Mouse (Mus musculus) T-helper 1 cell (primary cell): ENCODE measurements around the gene Snrnp70.

Experiments
- in situ Hi-C: fragments of 300-600 bp; cut with MboI, MseI; formaldehyde crosslinking; loops from one replicate; pipeline ENCODE4 v1.15.1; 2025; ENCODE audit warnings: high pct_unique_total_duplicates

Snrnp70 gene

DNA sequence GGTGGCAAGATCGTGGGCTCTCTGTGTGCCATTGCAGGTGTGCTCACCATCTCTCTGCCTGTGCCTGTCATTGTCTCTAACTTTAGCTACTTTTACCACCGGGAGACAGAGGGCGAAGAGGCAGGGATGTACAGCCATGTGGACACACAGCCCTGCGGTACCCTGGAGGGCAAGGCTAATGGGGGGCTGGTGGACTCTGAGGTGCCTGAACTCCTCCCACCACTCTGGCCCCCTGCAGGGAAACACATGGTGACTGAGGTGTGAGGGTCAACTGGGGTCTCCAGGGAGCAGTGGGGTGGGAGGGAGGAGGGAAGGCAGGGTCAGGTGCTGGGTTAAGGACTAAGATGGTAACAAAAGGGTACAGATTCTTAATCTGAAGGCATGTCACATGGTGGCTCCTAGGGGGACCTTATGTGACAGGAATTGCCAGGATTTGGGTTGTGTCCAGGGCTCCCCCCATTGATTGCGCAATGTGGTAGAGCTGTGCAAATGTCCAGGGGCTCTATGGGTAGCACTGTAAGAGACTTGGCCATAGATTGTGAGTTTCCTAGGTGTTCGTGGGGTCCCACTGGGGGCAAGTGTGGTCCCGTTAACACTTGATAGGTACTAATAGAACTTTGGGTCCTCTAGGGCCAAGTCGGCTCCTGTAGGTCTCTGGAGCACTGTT is 14.1 kb upstream of the Snrnp70 start:
- in situ Hi-C loops: no loop called here

DNA sequence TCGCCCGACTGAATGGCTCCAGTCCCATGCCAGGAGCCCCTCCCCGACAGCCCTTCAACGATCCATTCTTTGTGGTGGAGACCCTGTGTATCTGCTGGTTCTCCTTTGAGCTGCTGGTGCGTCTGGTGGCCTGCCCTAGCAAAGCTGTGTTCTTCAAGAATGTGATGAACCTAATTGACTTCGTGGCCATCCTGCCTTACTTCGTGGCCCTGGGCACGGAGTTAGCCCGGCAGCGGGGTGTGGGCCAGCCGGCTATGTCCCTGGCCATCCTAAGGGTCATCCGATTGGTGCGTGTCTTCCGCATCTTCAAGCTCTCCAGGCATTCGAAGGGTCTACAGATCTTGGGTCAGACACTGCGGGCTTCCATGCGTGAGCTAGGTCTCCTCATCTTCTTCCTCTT is 13.4 kb upstream of the Snrnp70 start:
- in situ Hi-C loops: no loop called here

DNA sequence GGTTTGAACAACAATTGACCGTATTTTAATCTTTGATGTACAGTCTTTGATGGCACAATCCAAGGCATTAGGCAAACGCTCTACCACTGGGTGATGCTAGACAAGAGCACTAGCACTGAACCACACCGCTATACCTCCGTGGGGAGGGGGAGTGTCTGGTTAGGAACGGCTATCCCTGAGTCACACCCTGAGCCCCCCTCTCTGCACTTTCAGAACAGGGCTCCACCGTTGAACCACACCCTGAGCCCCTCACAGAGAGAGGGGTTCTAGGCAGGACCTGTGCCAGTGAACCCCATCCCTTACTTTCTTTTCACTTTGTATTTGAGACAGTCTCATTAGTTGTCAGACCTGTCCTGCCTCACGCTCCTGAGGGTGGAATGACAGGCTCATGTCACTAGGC is 12.8 kb upstream of the Snrnp70 start:
- in situ Hi-C loops: no loop called here

DNA sequence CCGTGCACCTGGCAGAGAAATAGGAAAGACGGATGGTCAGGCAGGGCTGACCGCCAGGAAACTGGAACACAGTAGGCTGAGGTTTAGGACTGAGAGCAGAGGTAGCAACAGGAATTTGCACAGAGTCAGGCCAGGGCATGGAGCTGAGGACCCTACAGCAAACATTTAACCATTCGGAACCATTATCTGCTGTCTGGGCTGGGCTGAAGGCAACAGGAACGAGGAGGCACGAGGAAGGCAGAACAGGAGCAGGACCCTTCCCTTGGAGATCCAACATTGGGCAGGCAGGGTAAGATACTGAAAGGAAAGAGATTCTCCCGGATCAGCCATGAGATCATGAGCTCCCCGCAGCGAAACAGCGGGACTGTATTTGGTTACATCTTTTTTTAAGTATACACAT is 12.3 kb upstream of the Snrnp70 start:
- in situ Hi-C loops: no loop called here

DNA sequence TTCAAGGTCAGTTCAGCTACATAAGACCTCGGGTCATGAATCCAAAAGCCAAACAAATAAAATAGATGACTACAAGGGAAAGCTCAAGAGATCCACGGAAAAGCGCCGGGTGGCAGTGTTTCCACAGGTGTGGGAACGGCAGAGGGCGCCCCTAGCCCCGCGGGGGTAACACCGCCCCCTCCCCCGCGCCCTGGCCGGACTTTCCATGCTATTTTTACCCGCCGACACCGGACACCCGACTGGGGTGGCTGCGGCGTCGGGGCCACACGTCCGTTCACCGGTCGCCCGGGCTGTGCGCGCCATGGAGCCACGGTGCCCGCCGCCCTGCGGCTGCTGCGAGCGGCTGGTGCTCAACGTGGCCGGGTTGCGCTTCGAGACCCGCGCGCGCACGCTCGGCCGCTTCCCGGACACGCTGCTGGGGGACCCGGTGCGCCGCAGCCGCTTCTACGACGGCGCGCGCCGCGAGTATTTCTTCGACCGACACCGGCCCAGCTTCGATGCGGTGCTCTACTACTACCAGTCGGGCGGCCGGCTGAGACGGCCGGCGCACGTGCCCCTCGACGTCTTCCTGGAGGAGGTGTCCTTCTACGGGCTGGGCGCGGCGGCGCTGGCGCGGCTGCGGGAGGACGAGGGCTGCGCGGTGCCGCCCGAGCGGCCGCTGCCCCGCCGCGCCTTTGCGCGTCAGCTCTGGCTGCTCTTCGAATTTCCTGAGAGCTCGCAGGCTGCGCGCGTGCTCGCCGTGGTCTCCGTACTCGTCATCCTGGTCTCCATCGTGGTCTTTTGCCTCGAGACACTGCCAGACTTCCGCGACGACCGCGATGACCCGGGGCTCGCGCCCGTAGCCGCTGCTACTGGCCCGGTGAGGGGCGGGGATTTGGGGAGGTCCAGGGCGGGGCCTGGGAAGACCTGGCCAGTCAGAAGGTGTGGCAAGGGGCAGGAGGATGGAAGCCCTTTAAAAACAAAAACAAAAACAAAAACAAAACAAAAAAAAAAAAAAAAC is 10.9 kb upstream of the Snrnp70 start:
- in situ Hi-C loops: no loop called here

DNA sequence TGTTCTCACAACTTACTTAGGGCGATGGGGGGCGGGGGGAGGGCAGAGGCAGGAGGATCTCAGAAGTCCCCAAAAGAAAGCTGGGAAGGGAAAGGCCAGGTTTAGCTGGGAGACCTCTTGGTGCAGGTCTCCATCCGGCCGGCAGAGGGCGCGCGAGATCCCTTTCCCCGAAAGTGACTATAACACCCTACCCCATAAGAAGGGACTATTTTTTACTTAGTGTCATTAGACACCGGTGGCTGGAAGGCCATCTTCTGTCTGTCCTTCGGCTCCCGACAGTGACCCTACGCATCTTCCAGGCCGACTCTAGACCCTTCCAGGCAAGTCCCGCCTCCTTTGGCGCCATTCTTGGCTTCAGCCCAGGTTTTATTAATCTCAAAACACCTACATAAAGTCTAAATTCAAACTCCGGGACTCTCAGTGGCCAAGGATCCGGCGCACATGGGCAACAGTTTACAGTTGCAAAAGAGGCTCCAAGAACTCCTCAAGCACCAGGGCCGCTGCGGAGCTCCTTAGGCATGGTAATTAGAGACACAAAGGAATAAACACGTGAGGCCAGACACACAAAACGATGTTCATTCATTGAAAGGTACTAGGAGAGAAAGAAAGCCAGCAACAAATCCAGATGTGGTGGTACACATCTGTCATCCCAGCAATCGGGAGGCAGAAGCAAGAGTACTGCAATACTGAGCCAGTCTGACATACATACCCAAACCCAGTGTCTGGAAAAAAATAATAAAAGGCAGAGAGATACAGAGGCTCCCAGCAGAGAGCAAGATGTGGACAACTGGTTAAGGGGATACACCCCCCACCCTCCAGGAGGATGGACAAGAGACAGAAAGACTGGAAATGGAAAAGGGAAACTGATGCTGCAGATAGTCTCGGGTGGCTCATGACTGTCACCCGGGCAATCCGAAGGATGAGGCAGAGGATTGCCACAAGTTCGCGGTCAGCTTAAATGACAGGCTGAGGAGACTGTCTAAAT is 9.8 kb upstream of the Snrnp70 start, which contains the start of gene Kcna7:
Gene Kcna7, plus strand, starts transcription at position 563 of the 985 bp plus-strand sequence.
- in situ Hi-C loops: no loop called here

DNA sequence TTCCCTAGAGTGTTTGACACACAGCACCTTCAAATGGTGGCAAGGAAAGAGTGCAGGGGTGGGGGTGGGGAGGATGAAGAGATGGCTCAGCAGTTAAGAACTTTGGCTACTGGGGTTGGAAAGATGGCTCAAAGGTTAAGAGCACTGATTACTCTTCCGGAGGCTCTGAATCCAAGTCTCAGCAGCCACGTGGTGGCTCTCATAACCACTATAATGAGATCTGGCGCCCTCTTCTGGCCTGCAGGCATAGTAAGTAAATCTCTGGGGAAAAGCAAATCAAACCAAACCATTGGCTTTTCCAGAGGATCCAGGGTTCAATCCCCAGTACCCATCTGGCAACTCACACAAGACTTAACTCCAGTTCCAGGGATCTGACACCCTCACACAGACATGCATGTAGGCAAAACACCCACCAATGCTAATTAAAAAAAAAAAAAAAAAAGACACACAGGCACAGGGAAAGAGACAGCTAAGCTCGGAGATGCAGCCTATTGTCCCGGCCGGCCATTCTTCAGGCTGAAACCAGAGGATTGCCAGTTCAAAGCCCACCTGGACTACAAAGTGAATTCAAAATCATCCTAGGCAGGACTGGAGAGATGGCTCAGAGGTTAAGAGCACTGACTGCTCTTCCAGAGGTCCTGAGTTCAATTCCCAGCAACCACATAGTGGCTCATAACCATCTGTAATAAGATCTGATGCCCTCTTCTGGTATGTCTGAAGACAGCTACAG is 8.2 kb upstream of the Snrnp70 start:
- in situ Hi-C loops: no loop called here

DNA sequence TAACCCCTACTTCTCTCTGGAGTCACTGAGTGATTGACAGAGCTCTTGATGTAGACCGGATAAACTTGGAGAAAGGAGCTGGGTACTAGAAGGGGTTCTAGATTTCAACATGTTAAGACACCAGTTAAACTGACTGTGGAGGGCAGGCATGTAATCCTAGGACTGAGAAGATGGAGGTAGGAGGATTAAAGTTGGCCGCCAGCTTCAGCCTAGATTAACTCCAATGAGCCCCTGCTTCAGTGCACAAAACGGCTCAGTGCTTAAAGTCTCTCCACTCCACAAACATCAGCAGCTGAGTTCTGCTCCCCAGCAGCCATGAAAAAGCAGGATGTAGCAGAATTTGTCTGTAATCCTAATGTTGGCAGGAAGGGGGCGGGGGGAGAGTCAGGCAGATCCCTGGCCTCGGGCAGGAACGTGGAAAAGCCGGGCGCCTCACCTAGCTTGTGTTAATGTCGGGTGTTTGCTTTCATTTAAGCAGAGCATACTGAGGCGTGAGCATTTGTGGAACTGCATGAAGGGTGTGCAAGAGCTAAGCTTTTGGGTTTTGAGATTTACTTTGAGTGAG is 6.1 kb upstream of the Snrnp70 start:
- in situ Hi-C loops: no loop called here

DNA sequence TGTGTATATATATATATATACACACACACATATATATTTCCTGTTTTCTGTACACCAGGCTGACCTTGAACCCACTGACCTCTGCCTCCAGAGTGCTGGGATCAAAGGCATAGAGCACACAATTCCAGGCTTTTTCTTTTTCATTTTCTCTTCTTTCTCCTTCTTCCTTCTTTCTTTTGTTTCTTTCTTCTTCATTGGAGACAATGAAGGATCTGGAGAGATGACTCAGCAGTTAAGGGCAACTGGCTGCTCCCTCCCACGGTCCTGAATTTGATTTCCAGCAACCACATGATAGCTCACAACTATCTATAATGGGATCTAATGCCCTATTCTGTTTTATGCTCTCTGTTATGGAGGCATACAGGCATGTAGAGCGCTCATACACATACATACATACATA is 1.2 kb upstream of the Snrnp70 start:
- in situ Hi-C loops: loop anchor here (5.0 kb wide), 1 partner anchor 79 kb away; no protein-coding TSS in a partner anchor

DNA sequence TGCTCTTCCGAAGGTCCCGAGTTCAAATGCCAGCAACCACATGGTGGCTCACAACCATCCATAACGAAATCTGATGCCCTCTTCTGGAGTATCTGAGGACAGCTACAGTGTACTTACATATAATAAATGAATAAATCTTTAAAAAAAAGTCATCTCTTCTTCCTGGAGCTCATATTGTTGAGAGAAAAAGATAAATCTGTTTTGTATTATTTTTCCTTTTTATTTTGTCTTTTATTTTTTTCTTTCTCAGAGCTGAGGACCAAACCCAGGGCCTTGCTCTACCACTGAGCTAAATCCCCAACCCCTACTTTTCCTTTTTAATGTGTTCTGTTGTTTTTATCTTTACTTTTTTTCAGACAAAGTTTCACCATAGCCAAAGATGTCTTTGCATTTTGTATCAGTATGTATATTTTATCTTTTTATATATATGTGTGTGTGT is 814 bp upstream of the Snrnp70 start:
- in situ Hi-C loops: loop anchor here (5.0 kb wide), 1 partner anchor 79 kb away; no protein-coding TSS in a partner anchor

DNA sequence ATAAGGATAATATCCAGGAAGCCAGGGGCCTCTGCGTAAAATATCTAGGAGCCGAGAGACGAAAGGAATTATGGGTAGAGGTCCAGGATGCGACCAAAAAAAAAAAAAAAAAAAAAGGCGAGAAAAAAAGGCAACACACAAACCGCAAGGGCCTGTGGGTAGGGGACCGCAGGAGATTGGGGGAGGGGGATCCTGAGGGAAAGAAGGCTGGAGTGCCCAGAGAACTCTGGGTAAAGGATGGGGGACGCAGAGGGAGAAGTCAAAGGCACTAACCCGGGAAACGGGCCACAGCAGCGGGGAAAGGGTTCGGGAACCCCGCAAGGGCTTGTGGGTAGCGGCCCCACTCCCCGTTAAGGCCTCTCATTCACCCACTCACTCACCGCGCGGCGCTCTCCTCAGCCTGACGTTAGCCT is 407 bp downstream of the Snrnp70 start:
- in situ Hi-C loops: loop anchor here (5.0 kb wide), 1 partner anchor 78 kb away; no protein-coding TSS in a partner anchor

DNA sequence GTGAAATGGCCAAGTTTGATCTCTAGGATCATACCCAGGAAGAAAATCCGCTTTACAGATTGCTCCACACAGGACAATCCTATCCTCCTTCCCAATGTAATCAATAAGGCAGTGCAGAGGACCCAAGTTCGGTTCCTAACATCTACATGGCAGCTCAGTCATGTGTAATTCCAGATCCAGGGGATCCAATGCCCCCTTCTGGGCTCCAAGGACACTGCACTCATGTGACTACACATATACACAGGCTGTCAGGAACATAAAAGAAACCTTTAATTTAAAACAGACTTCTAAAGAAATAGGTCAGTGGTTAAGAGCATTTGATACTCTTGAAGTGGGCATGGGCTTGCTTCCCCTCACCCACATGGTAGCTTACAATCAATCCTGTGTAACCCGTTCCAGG is 9.5 kb downstream of the Snrnp70 start:
- in situ Hi-C loops: no loop called here

DNA sequence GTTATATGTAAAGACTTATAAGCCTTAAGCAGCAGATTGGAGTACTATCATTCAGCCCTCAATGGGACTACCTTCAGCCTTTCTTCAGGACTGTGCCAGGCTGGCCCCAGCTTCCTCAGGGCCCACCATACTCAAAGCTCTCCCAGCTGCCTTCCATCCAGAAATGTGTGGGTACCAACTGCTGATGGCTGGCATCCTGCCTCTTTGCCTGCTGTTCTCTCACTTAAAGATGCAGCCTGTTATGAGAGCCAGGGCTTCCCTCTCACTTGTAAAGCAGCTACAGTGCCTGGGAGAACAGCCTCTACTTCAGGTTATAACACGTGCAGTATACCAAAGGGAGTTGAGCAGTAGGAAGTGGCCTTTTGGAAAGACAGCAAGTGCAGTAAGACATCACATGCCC is 19.5 kb downstream of the Snrnp70 start:
- in situ Hi-C loops: no loop called here

DNA sequence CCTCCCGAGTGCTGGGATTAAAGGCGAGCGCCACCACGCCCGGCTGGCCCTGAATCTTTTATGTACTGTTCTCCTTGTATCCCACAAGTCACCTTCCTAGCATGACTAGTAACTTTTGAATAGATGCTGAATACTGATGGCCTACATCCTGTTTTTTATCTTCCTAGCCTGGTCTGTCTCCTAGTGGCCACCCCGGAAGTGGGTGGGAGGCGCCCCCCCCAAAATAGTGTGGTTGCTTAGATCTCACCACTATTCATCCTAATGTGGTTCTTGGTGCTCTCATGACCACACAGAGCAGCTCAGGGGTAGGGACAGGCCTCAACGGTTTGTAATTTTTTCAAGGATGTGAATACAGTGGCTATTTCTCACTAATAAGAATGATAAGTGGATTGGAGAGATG is 20.9 kb downstream of the Snrnp70 start:
- in situ Hi-C loops: no loop called here

DNA sequence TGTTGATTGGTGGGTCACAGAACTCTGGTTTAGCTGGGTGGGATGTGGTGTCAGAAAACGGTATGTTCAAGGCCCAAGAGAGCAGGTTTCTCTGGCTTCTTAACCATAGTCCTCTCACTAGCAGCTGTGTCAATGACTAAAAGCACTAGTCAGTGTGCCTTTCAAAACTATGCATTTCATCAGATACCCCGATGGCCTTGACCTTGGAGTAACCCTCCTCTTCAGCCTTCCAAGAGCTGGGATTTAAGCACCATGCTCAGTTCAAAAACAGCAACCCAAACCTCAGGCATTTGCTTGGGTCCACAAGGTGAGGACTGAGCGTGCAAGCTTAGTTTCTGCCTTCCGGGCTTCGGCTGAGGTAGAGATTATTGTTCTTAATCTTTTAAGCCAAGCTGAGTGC is 23.2 kb downstream of the Snrnp70 start:
- in situ Hi-C loops: no loop called here

DNA sequence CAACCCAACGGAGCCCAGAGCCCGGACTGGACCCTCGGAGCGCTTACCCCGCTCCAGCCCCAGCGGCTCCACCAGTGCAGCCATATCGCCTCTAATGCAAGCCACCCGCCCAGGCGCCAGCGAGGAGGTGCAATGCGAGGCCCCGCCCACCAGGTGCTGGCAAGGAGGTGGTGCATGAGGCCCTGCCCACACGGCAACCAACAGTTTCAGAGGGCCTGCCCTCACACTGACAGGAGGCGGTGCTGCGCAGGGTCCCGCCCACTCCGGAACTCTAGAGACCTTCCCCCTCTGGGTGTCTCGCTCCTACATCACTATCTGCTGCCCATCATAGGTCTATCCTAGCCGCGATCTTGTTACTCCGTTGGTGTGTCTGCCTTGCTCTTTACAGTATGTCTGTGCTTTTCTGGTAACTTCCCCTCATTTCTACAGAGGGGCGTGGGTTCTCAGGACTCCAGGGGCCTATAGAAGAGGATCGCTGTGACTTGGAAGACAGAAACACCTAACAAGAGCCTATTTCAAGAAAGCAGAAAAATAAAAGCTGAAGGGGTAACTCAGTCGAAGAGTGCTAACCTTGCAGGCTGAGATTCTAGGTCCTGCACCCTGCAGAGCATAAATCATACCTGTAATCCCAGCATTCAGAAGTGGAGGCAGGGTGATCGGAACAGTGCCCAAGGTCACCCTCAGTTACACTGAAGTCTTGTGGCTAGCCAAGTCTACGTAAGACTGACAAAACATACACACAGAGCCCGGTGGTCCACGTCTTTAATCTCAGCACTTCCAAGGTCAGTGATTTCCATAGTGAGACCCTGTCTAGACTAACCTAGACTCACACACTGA is 24.8 kb downstream of the Snrnp70 start, which contains the start of gene Lin7b:
Gene Lin7b, minus strand, starts transcription at position 109 of the 837 bp plus-strand sequence.
- in situ Hi-C loops: no loop called here

DNA sequence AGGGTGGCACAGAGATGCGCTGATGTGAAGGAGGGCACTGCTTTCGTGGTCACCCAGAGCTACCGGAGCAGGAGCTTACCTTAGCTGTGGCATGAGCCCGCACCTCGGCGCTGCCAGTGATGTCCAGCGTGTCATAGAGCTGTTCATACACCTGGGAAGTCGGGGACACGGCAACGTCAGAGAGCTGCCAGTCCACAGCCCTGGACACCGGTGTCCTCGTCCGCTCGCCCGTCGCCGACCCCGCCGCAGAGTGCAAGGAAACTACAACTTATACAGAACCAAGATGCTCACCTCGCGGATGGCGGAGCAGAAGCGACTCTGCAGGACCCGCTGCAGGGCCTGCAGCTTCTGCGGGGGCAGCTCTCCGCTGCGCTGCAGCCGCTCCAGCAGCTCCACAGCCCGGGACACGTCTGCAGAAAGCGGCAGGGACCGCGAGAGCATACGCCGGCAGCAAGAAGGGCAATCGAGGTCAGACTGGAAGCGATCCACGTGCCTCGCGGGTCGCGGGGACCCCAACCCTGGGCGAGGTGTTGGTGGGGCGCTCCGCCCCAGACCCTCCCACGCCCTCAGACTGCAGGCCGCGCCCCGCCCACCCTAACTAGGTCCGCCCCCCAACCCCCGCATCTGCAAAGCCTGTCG is 25.6 kb downstream of the Snrnp70 start:
- in situ Hi-C loops: loop anchor here (5.0 to 10.0 kb wide), 2 partner anchors 422 to 1065 kb away; partner anchors contain the start of gene Clec11a

DNA sequence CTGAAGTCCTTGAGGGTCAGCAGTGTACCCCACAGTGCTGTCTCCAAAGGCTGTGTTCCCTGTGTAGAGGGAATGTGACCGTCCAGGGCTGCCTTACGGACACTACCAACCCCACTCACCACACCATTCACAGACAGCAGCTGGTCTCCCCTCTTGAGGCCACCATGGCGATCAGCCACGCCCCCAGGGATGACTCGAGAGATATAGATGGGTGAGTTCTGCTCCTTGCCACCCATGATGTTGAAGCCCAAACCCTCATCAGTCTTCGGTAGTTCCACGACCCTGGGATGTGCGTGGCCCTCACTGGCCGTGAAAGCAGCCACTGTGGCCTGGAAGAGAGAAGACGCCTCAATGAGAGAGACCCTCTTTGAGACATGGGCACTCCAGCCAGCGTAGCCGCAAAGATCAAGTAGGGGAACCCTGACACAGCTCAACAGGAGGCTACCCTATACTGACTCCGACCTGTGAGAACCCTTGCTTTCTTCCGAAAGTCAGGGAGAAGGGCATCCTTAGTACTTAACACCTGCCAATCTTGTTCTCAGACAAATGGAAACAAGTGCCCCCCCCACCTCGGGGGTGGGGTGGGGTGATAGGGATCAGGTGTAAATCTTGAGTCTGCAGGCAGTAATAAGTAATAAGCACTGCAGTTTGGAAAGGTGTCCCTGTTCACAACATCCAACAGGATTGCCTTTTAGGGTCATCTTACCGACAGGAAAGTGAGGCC is 26.4 kb downstream of the Snrnp70 start:
- in situ Hi-C loops: loop anchor here (5.0 to 10.0 kb wide), 2 partner anchors 423 to 1064 kb away; partner anchors contain the start of gene Clec11a
